Mouse (Mus musculus) embryonic facial prominence, embryonic 15.5 days (tissue): Measurements from ENCODE around the gene Vps26b. TPM values are rescaled to one million over a fixed set of nuclear protein-coding genes. Genes with fewer than 3 reads are reported as not detected.

Experiments
- ATAC-seq: fragments of 200-750 bp; cut with Nextera tagmentation; 2 replicates; pipeline ENCODE4 v1.8.0; 2017; ENCODE audit warnings: low read depth, moderate TSS enrichment; ENCODE audit not compliant: insufficient number of reproducible peaks, low FRiP score, low TSS enrichment
- H3K27ac ChIP-seq: fragments of 300-500 bp; sonication (generic); replicated peaks from 2 replicates; pipeline ENCODE4 v1.5.1; 2015; ENCODE audit warnings: mild to moderate bottlenecking, inconsistent platforms
- H3K27me3 ChIP-seq: fragments of 300-500 bp; sonication (generic); 2 replicates; pipeline ENCODE4 v1.6.1; 2015; ENCODE audit warnings: inconsistent platforms
- H3K36me3 ChIP-seq: fragments of 300-500 bp; sonication (generic); 2 replicates; pipeline ENCODE4 v1.6.1; 2015; ENCODE audit warnings: mild to moderate bottlenecking, inconsistent platforms
- H3K4me1 ChIP-seq: fragments of 300-500 bp; sonication (generic); 2 replicates; pipeline ENCODE4 v1.6.1; 2015; ENCODE audit warnings: inconsistent platforms
- H3K4me2 ChIP-seq: fragments of 300-500 bp; sonication (generic); replicated peaks from 2 replicates; pipeline ENCODE4 v1.6.1; 2015; ENCODE audit warnings: mild to moderate bottlenecking, inconsistent platforms
- H3K4me3 ChIP-seq: fragments of 300-500 bp; sonication (generic); replicated peaks from 2 replicates; pipeline ENCODE4 v1.5.1; 2015; ENCODE audit warnings: mild to moderate bottlenecking, inconsistent platforms
- H3K9ac ChIP-seq: fragments of 300-500 bp; sonication (generic); 2 replicates; pipeline ENCODE4 v1.6.1; 2015; ENCODE audit warnings: inconsistent platforms
- H3K9me3 ChIP-seq: fragments of 300-500 bp; sonication (generic); replicated peaks from 2 replicates; pipeline ENCODE4 v1.6.1; 2016; ENCODE audit warnings: inconsistent platforms
- WGBS: fragments of 180-500 bp; shearing (Covaris S2); methylation state at CpG from one replicate; pipeline ENCODE4 v1.1.7; 2015; 5-methylcytosine and 5-hydroxymethylcytosine counted together
- polyA plus RNA-seq: library from polyadenylated mRNA; unstranded; fragments of >200 nt; fragmentation: Nextera tagmentation; extraction: Ambion mirVana; gene quantifications from 2 replicates; pipeline ENCODE4 v1.2.1, GENCODE M21; 2015

Gene Vps26b
- polyA plus RNA-seq, 1 experiment from 2014 or later: 39.9 TPM

GRCm38 (mm10) chr9:26993118-26993517 lies 36.7 kb downstream of the Vps26b start:
- Histone ChIP-seq H3K27ac (no peak overlapping the region), H3K9ac (no peak overlapping the region), H3K36me3 (peaks cover 42% of the 10 kb centered on the region), H3K9me3 (no peaks in the 10 kb centered on the region), H3K4me3 (no peak overlapping the region), H3K27me3 (no peaks in the 10 kb centered on the region), H3K4me2 (no peak overlapping the region), H3K4me1 (0 out of 2 replicates have a peak, but pooled peaks cover 2% of the 10 kb centered on the region)
- no peak for ATAC-seq
- WGBS: 81% methylated on average over 10 of the region's 10 CpGs

GRCm38 (mm10) chr9:26990181-26990580 lies 39.7 kb downstream of the Vps26b start:
- Histone ChIP-seq H3K9ac (no peak overlapping the region), H3K27ac (no peak overlapping the region), H3K4me2 (no peak overlapping the region), H3K4me3 (no peak overlapping the region), H3K9me3 (no peaks in the 10 kb centered on the region), H3K36me3 (peaks cover 59% of the 10 kb centered on the region), H3K4me1 (no peaks in the 10 kb centered on the region), H3K27me3 (no peaks in the 10 kb centered on the region)
- no peak for ATAC-seq
- 91% methylated on average over 4 of the region's 4 CpGs for WGBS

GRCm38 (mm10) chr9:26985668-26986277 lies 44.1 kb downstream of the Vps26b start:
- Histone ChIP-seq H3K9me3 (no peaks in the 10 kb centered on the region), H3K27me3 (no peaks in the 10 kb centered on the region), H3K4me1 (no peaks in the 10 kb centered on the region), H3K4me2 (no peak overlapping the region), H3K27ac (no peak overlapping the region), H3K36me3 (peaks cover 59% of the 10 kb centered on the region), H3K4me3 (no peak overlapping the region), H3K9ac (no peak overlapping the region)
- ATAC-seq: no peak
- WGBS: 96% methylated on average over 6 of the region's 6 CpGs

- H3K27ac ChIP-seq: no peak overlapping the region
- no peak overlapping the region for H3K4me2 ChIP-seq
- H3K4me3 ChIP-seq: no peak overlapping the region
- no peak overlapping the region for H3K9ac ChIP-seq
- no peaks in the 10 kb centered on the region for H3K27me3 ChIP-seq
- H3K9me3 ChIP-seq: no peaks in the 10 kb centered on the region
- no peak for ATAC-seq
- peaks cover 58% of the 10 kb centered on the region for H3K36me3 ChIP-seq
- H3K4me1 ChIP-seq: no peaks in the 10 kb centered on the region
- WGBS: 93% methylated on average over 2 of the region's 2 CpGs
Measured at GRCm38 (mm10) chr9:26985090-26985613, 44.7 kb downstream of the Vps26b start.

- ATAC-seq: no peak
- Histone ChIP-seq H3K4me2 (no peak overlapping the region), H3K9me3 (no peaks in the 10 kb centered on the region), H3K4me1 (no peaks in the 10 kb centered on the region), H3K4me3 (no peak overlapping the region), H3K27ac (no peak overlapping the region), H3K36me3 (peaks cover 56% of the 10 kb centered on the region), H3K9ac (no peak overlapping the region), H3K27me3 (no peaks in the 10 kb centered on the region)
- WGBS: 92% methylated on average over 3 of the region's 3 CpGs
Measured at GRCm38 (mm10) chr9:26978776-26979175, 51.1 kb downstream of the Vps26b start.

- no peak for ATAC-seq
- Histone ChIP-seq H3K27me3 (no peaks in the 10 kb centered on the region), H3K9me3 (no peaks in the 10 kb centered on the region), H3K4me2 (no peak overlapping the region), H3K9ac (no peak overlapping the region), H3K4me1 (no peaks in the 10 kb centered on the region), H3K4me3 (no peak overlapping the region), H3K27ac (no peak overlapping the region), H3K36me3 (peaks cover 58% of the 10 kb centered on the region)
- 87% methylated on average over 9 of the region's 9 CpGs for WGBS
Measured at GRCm38 (mm10) chr9:26977754-26978153, 52.1 kb downstream of the Vps26b start.

Other genes with a start within 250 kb of the Vps26b start
- 5.4 and 7.4 TPM in 2 replicates for gene Glb1l2, start 223.6 kb downstream of the Vps26b start, polyA plus RNA-seq
- gene Glb1l3, start 169.2 kb downstream of the Vps26b start, polyA plus RNA-seq: not detected in 2 replicates
- gene Gm1110, start 107.0 kb downstream of the Vps26b start, polyA plus RNA-seq: 0.21 and 0.26 TPM in 2 replicates
- 54.4 and 56.2 TPM in 2 replicates for gene Acad8, start 30.5 kb downstream of the Vps26b start, polyA plus RNA-seq
- 111 and 113 TPM in 2 replicates for gene Thyn1, start 30.4 kb downstream of the Vps26b start, polyA plus RNA-seq
- 23.6 and 25.2 TPM in 2 replicates for gene Ncapd3, start 110 bp upstream of the Vps26b start, polyA plus RNA-seq
- gene Jam3, start 125.4 kb upstream of the Vps26b start, polyA plus RNA-seq: 94.7 and 104 TPM in 2 replicates